Mouse (Mus musculus) kidney, adult 2 months (tissue): ENCODE measurements around the gene Ppfia3. TPM values are rescaled to one million over a fixed set of nuclear protein-coding genes. Genes with fewer than 3 reads are reported as not detected.
"Not testable (repeated sequence)": the region's sequence is repeated elsewhere in the genome, so short reads cannot be mapped to it uniquely, and the experiment has no call there.

Experiments
- DNase-seq: peaks from one replicate; pipeline ENCODE4 v3.0.0; 2021
- H3K27ac ChIP-seq: fragments of 200-500 bp; 2 replicates; pipeline ENCODE4 v1.5.1; 2012; ENCODE audit warnings: low read depth, low read length, control low read depth, inconsistent platforms; ENCODE audit not compliant: insufficient read depth
- H3K27me3 ChIP-seq: fragments of 200-500 bp; replicated peaks from 2 replicates; pipeline ENCODE4 v1.6.1; 2012; ENCODE audit warnings: mild to moderate bottlenecking, moderate library complexity, low read length, inconsistent platforms; ENCODE audit not compliant: control insufficient read depth, insufficient read depth
- H3K36me3 ChIP-seq: fragments of 200-500 bp; 2 replicates; pipeline ENCODE4 v1.6.1; 2012; ENCODE audit warnings: mild to moderate bottlenecking, moderate library complexity, low read length, inconsistent platforms; ENCODE audit not compliant: control insufficient read depth, insufficient read depth
- H3K4me1 ChIP-seq: fragments of 200-500 bp; 2 replicates; pipeline ENCODE4 v1.6.1; 2011; ENCODE audit warnings: low read length; ENCODE audit not compliant: control insufficient read depth, insufficient read depth
- H3K4me3 ChIP-seq: fragments of 200-500 bp; 2 replicates; pipeline ENCODE4 v1.5.1; 2011; ENCODE audit warnings: mild to moderate bottlenecking, low read depth, low read length, control low read depth; ENCODE audit not compliant: insufficient read depth
- CTCF ChIP-seq: fragments of 200-500 bp; conservative IDR thresholded peaks from 2 replicates; pipeline ENCODE4 v1.5.1; 2011; ENCODE audit warnings: low read depth, mild to moderate bottlenecking, control low read depth, low read length, moderate library complexity, mixed read lengths; ENCODE audit not compliant: insufficient read depth, insufficient read length
- POLR2A ChIP-seq: fragments of 200-500 bp; IDR thresholded peaks from one replicate; pipeline ENCODE4 v1.6.1; 2011; ENCODE audit warnings: low read depth, low read length, control low read depth
- WGBS: fragments of 180-500 bp; shearing (Covaris S2); methylation state at CpG from one replicate; pipeline ENCODE4 v1.1.7; 2018; 5-methylcytosine and 5-hydroxymethylcytosine counted together
- polyA plus RNA-seq: library from polyadenylated mRNA; depleted of rRNA; stranded (reverse); fragments of >200 nt; gene quantifications from 2 replicates; pipeline ENCODE4 v1.2.3, GENCODE M21; 2012

Gene Ppfia3
- polyA plus RNA-seq, 1 experiment = 0.64 TPM

DNA sequence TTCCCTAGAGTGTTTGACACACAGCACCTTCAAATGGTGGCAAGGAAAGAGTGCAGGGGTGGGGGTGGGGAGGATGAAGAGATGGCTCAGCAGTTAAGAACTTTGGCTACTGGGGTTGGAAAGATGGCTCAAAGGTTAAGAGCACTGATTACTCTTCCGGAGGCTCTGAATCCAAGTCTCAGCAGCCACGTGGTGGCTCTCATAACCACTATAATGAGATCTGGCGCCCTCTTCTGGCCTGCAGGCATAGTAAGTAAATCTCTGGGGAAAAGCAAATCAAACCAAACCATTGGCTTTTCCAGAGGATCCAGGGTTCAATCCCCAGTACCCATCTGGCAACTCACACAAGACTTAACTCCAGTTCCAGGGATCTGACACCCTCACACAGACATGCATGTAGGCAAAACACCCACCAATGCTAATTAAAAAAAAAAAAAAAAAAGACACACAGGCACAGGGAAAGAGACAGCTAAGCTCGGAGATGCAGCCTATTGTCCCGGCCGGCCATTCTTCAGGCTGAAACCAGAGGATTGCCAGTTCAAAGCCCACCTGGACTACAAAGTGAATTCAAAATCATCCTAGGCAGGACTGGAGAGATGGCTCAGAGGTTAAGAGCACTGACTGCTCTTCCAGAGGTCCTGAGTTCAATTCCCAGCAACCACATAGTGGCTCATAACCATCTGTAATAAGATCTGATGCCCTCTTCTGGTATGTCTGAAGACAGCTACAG lies 36.9 kb upstream of the Ppfia3 start:
- 44% methylated on average over 6 of the region's 6 CpGs for WGBS
- Histone ChIP-seq H3K27ac (no peak overlapping the region), H3K4me3 (no peak overlapping the region), H3K4me1 (no peaks in the 10 kb centered on the region), H3K27me3 (no peaks in the 10 kb centered on the region), H3K36me3 (no peaks in the 10 kb centered on the region)
- DNase-seq = peak; percentile 84
- TF ChIP-seq POLR2A (no peak), CTCF (peak; percentile 62)

DNA sequence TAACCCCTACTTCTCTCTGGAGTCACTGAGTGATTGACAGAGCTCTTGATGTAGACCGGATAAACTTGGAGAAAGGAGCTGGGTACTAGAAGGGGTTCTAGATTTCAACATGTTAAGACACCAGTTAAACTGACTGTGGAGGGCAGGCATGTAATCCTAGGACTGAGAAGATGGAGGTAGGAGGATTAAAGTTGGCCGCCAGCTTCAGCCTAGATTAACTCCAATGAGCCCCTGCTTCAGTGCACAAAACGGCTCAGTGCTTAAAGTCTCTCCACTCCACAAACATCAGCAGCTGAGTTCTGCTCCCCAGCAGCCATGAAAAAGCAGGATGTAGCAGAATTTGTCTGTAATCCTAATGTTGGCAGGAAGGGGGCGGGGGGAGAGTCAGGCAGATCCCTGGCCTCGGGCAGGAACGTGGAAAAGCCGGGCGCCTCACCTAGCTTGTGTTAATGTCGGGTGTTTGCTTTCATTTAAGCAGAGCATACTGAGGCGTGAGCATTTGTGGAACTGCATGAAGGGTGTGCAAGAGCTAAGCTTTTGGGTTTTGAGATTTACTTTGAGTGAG lies 34.8 kb upstream of the Ppfia3 start:
- Histone ChIP-seq H3K27me3 (no peaks in the 10 kb centered on the region), H3K36me3 (no peaks in the 10 kb centered on the region), H3K4me3 (no peak overlapping the region), H3K27ac (no peak overlapping the region), H3K4me1 (no peaks in the 10 kb centered on the region)
- WGBS = 66% methylated on average over 10 of the region's 10 CpGs
- no peak for DNase-seq
- TF ChIP-seq POLR2A (no peak), CTCF (no peak)

GRCm38 (mm10) chr7:45396787-45397186 lies 30.0 kb upstream of the Ppfia3 start:
- peaks cover 8% of the 10 kb centered on the region; the same call in 1 of the 2 replicates for H3K4me1 ChIP-seq
- no peak overlapping the region for H3K27ac ChIP-seq
- no peak overlapping the region for H3K4me3 ChIP-seq
- no peak for DNase-seq
- 60% methylated on average over 2 of the region's 2 CpGs for WGBS
- TF ChIP-seq POLR2A = no peak
- no peaks in the 10 kb centered on the region for H3K27me3 ChIP-seq
- H3K36me3 ChIP-seq = no peaks in the 10 kb centered on the region

- not testable (repeated sequence) for DNase-seq, H3K27me3 ChIP-seq, H3K4me1 ChIP-seq, H3K36me3 ChIP-seq
- peak overlapping the region; percentile 59 for H3K4me3 ChIP-seq
- peak overlapping the region; percentile 50; the same call in 1 of the 2 replicates for H3K27ac ChIP-seq
- WGBS = under 1% methylated on average over 3 of the region's 3 CpGs
These were observed 29.5 kb upstream of the Ppfia3 start for GRCm38 (mm10) chr7:45396337-45396775.

- no peaks in the 10 kb centered on the region for H3K27me3 ChIP-seq
- peak within 1 kb of the TSS; percentile 75 for H3K4me3 ChIP-seq
- DNase-seq = peak; percentile 100
- WGBS = under 1% methylated on average over 60 of the region's 60 CpGs
- no peaks in the 10 kb centered on the region; the same call in 1 of the 2 replicates for H3K36me3 ChIP-seq
- H3K4me1 ChIP-seq = peaks cover 8% of the 10 kb centered on the region; the same call in 1 of the 2 replicates
- TF ChIP-seq CTCF (no peak), POLR2A (peak; percentile 92)
- H3K27ac ChIP-seq = peak within 1 kb of the TSS; percentile 63
These were observed 28.9 kb upstream of the Ppfia3 start, which contains the start of gene Snrnp70 for GRCm38 (mm10) chr7:45395578-45396336. TSS of gene Snrnp70 (minus strand) at chr7:45395742.

DNA sequence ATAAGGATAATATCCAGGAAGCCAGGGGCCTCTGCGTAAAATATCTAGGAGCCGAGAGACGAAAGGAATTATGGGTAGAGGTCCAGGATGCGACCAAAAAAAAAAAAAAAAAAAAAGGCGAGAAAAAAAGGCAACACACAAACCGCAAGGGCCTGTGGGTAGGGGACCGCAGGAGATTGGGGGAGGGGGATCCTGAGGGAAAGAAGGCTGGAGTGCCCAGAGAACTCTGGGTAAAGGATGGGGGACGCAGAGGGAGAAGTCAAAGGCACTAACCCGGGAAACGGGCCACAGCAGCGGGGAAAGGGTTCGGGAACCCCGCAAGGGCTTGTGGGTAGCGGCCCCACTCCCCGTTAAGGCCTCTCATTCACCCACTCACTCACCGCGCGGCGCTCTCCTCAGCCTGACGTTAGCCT lies 28.3 kb upstream of the Ppfia3 start:
- Histone ChIP-seq H3K27ac (peak overlapping the region; percentile 63), H3K4me3 (peak overlapping the region; percentile 75), H3K27me3 (no peaks in the 10 kb centered on the region), H3K4me1 (peaks cover 8% of the 10 kb centered on the region; the same call in 1 of the 2 replicates), H3K36me3 (peaks cover 4% of the 10 kb centered on the region; the same call in 1 of the 2 replicates)
- under 1% methylated on average over 17 of the region's 20 CpGs for WGBS
- DNase-seq = no peak
- TF ChIP-seq CTCF (no peak), POLR2A (no peak)

DNA sequence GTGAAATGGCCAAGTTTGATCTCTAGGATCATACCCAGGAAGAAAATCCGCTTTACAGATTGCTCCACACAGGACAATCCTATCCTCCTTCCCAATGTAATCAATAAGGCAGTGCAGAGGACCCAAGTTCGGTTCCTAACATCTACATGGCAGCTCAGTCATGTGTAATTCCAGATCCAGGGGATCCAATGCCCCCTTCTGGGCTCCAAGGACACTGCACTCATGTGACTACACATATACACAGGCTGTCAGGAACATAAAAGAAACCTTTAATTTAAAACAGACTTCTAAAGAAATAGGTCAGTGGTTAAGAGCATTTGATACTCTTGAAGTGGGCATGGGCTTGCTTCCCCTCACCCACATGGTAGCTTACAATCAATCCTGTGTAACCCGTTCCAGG lies 19.3 kb upstream of the Ppfia3 start:
- Histone ChIP-seq H3K4me3 (no peak overlapping the region), H3K4me1 (no peaks in the 10 kb centered on the region), H3K27ac (no peak overlapping the region), H3K27me3 (no peaks in the 10 kb centered on the region), H3K36me3 (peaks cover 20% of the 10 kb centered on the region)
- no peak for DNase-seq
- WGBS = 87% methylated on average over 3 of the region's 3 CpGs
- TF ChIP-seq CTCF (0 out of 2 replicates have a peak, but pooled peaks have one; percentile 11), POLR2A (no peak)
